Mouse (Mus musculus) small intestine, adult 2 months (tissue): ENCODE measurements around the gene Pkd2l1.

ENCODE experiments used
- CTCF ChIP-seq: fragments of 200-500 bp; IDR thresholded peaks from 2 replicates; pipeline ENCODE4 v1.5.1; 2012; ENCODE audit warnings: low read depth, mild to moderate bottlenecking, control low read depth, inconsistent platforms, low read length, moderate library complexity, mixed read lengths; ENCODE audit not compliant: insufficient replicate concordance, insufficient read length; ENCODE audit errors: extremely low read depth
- POLR2A ChIP-seq: fragments of 200-500 bp; IDR thresholded peaks from 2 replicates; pipeline ENCODE4 v1.6.1; 2012; ENCODE audit warnings: low read depth, mild to moderate bottlenecking, control low read depth, inconsistent platforms, low read length, moderate library complexity

- TF ChIP-seq CTCF (no peak), POLR2A (no peak)
Observed at GRCm38 (mm10) chr19:44174835-44175234, 17.4 kb downstream of the Pkd2l1 start.
